Mouse (Mus musculus) embryonic facial prominence, embryonic 13.5 days (tissue): ENCODE measurements around the gene Eif2ak1. TPM values are rescaled to one million over a fixed set of nuclear protein-coding genes. Genes with fewer than 3 reads are reported as not detected.

Source experiments
- ATAC-seq: fragments of 200-750 bp; cut with Nextera tagmentation; 2 replicates; pipeline ENCODE4 v1.8.0; 2017; ENCODE audit warnings: low read depth; ENCODE audit not compliant: insufficient number of reproducible peaks, insufficient read depth, low FRiP score, low TSS enrichment
- H3K27ac ChIP-seq: fragments of 300-500 bp; sonication (generic); 2 replicates; pipeline ENCODE4 v1.5.1; 2015; ENCODE audit warnings: moderate library complexity, mild to moderate bottlenecking, inconsistent platforms
- H3K27me3 ChIP-seq: fragments of 300-500 bp; sonication (generic); 2 replicates; pipeline ENCODE4 v1.6.1; 2015; ENCODE audit warnings: mild to moderate bottlenecking, inconsistent platforms
- H3K36me3 ChIP-seq: fragments of 300-500 bp; sonication (generic); 2 replicates; pipeline ENCODE4 v1.6.1; 2015; ENCODE audit warnings: mild to moderate bottlenecking, inconsistent platforms
- H3K4me1 ChIP-seq: fragments of 300-500 bp; sonication (generic); 2 replicates; pipeline ENCODE4 v1.6.1; 2015; ENCODE audit warnings: inconsistent platforms
- H3K4me2 ChIP-seq: fragments of 300-500 bp; sonication (generic); 2 replicates; pipeline ENCODE4 v1.6.1; 2015; ENCODE audit warnings: moderate library complexity, mild to moderate bottlenecking, inconsistent platforms
- H3K4me3 ChIP-seq: fragments of 300-500 bp; sonication (generic); 2 replicates; pipeline ENCODE4 v1.5.1; 2015; ENCODE audit warnings: mild to moderate bottlenecking, inconsistent platforms
- H3K9ac ChIP-seq: fragments of 300-500 bp; sonication (generic); 2 replicates; pipeline ENCODE4 v1.6.1; 2015; ENCODE audit warnings: mild to moderate bottlenecking, inconsistent platforms
- H3K9me3 ChIP-seq: fragments of 300-500 bp; sonication (generic); 2 replicates; pipeline ENCODE4 v1.6.1; 2016; ENCODE audit warnings: inconsistent platforms
- WGBS: fragments of 180-500 bp; shearing (Covaris S2); methylation state at CpG from one replicate; pipeline ENCODE4 v1.1.7; 2015; ENCODE audit warnings: mixed read lengths; 5-methylcytosine and 5-hydroxymethylcytosine counted together
- polyA plus RNA-seq: library from polyadenylated mRNA; unstranded; fragments of >200 nt; fragmentation: Nextera tagmentation; extraction: Ambion mirVana; gene quantifications from 2 replicates; pipeline ENCODE4 v1.2.1, GENCODE M21; 2015

Eif2ak1 gene
- polyA plus RNA-seq, 1 experiment from 2014 or later = 42.5 TPM

- 84% methylated on average over 6 of the region's 6 CpGs for WGBS
These were observed 114.4 kb downstream of the Eif2ak1 start for GRCm38 (mm10) chr5:143931863-143932580.

DNA sequence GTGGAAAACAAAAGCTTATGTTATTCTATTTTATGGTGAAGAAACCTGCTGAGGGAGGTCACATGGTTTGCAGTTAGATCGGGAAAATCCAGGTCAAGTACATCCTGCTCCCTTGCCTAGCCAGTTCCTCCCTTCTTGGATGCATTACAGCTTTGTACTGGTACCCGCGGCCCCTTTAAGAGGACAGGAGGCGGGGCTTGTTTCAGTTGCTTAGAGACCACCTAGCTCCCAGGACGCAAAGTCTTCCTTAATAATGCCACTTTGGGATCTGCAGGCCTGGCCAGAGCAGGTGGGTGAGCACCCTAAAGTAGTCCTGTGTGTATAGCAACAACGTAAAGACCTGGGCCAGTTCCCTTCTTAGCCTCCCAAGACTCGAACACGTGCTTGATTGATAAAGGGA, 115.2 kb downstream of the Eif2ak1 start, which contains the start of gene Rsph10b:
Gene Rsph10b, plus strand, starts transcription at position 205 of the 400 bp plus-strand sequence.
- Histone ChIP-seq H3K4me3 (no peak within 1 kb of the TSS), H3K9me3 (no peaks in the 10 kb centered on the region), H3K36me3 (peaks cover 40% of the 10 kb centered on the region), H3K27me3 (no peaks in the 10 kb centered on the region), H3K9ac (peak within 1 kb of the TSS; percentile 52; the same call in 1 of the 2 replicates), H3K4me2 (no peak within 1 kb of the TSS), H3K4me1 (peaks cover 7% of the 10 kb centered on the region; the same call in 1 of the 2 replicates), H3K27ac (no peak within 1 kb of the TSS)
- ATAC-seq = no peak
- 16% methylated on average over 8 of the region's 8 CpGs for WGBS

More at GRCm38 (mm10) chr5:143931863-143932580, 114.4 kb downstream of the Eif2ak1 start:
- no peaks in the 10 kb centered on the region for H3K9me3 ChIP-seq
- H3K4me3 ChIP-seq = no peak overlapping the region
- H3K9ac ChIP-seq = no peak overlapping the region
- no peak for ATAC-seq
- H3K36me3 ChIP-seq = peaks cover 43% of the 10 kb centered on the region
- H3K27ac ChIP-seq = no peak overlapping the region
- no peaks in the 10 kb centered on the region for H3K27me3 ChIP-seq
- H3K4me2 ChIP-seq = no peak overlapping the region
- H3K4me1 ChIP-seq = peaks cover 7% of the 10 kb centered on the region; the same call in 1 of the 2 replicates

- H3K27me3 ChIP-seq = no peaks in the 10 kb centered on the region
- H3K9me3 ChIP-seq = no peaks in the 10 kb centered on the region
- no peak overlapping the region for H3K9ac ChIP-seq
- H3K4me3 ChIP-seq = no peak overlapping the region
- H3K4me1 ChIP-seq = peaks cover 7% of the 10 kb centered on the region; the same call in 1 of the 2 replicates
- WGBS = 84% methylated on average over 11 of the region's 11 CpGs
- no peak overlapping the region for H3K27ac ChIP-seq
- no peak for ATAC-seq
- H3K36me3 ChIP-seq = peaks cover 34% of the 10 kb centered on the region
- H3K4me2 ChIP-seq = no peak overlapping the region
These were observed 115.8 kb downstream of the Eif2ak1 start for GRCm38 (mm10) chr5:143933414-143933813.

DNA sequence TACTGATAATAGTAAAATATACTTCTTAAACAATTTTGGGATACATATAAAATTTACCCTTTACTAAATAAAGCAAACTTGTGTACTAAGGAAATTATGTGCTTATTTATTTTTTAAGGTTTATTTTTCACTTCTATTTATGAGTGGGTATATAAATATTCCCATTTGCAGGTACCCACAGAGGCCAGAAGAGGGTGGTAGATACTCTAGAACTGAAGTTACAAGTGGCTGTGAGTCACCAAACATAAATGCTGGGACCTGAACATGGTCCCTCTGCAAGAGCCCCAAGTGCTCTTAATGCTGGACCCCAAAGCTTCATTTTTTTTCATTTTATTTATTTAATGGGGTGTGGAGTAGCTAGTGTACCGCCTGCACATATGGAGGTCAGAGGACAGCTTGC, 116.3 kb downstream of the Eif2ak1 start:
- whole genome bisulfite sequencing = 86% methylated on average over 1 of the region's 1 CpGs
- H3K4me1 ChIP-seq = peaks cover 7% of the 10 kb centered on the region; the same call in 1 of the 2 replicates
- H3K9ac ChIP-seq = no peak overlapping the region
- H3K27ac ChIP-seq = no peak overlapping the region
- ATAC-seq = no peak
- no peaks in the 10 kb centered on the region for H3K9me3 ChIP-seq
- no peaks in the 10 kb centered on the region for H3K27me3 ChIP-seq
- H3K36me3 ChIP-seq = peaks cover 30% of the 10 kb centered on the region
- no peak overlapping the region for H3K4me2 ChIP-seq
- H3K4me3 ChIP-seq = no peak overlapping the region

DNA sequence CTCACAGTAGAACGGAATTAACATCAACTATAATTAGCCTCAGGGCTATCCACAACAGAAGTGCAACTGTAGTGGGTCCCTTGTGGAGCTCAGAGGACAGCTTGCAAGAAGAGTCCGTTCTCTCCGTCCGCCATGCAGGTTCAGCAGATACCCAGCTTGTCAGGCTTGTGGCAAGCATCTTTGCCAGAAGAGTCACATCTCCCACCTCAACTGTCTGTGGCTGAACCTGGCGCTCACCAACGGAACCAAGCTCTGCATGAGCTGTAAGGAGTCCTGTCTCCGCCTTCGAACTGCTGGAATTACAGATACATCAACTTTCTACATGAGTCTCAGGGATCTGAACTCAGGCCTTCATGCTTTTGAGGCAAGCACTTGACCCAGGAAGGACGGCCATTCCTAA, 118.6 kb downstream of the Eif2ak1 start:
- H3K9me3 ChIP-seq = peaks cover 3% of the 10 kb centered on the region; the same call in 1 of the 2 replicates
- no peak overlapping the region for H3K9ac ChIP-seq
- H3K27ac ChIP-seq = no peak overlapping the region
- no peak overlapping the region for H3K4me2 ChIP-seq
- H3K36me3 ChIP-seq = peaks cover 9% of the 10 kb centered on the region
- no peak for ATAC-seq
- no peak overlapping the region for H3K4me3 ChIP-seq
- H3K4me1 ChIP-seq = peaks cover 7% of the 10 kb centered on the region; the same call in 1 of the 2 replicates
- WGBS = 80% methylated on average over 9 of the region's 9 CpGs
- no peaks in the 10 kb centered on the region for H3K27me3 ChIP-seq

GRCm38 (mm10) chr5:143941588-143941987, 124.0 kb downstream of the Eif2ak1 start:
- H3K27me3 ChIP-seq = no peaks in the 10 kb centered on the region
- no peak overlapping the region for H3K9ac ChIP-seq
- 0 out of 2 replicates have a peak overlapping the region, but pooled peaks have one; percentile 5 for H3K4me2 ChIP-seq
- H3K36me3 ChIP-seq = no peaks in the 10 kb centered on the region
- ATAC-seq = 0 out of 2 replicates have a peak, but pooled peaks have one; percentile 10
- 19% methylated on average over 10 of the region's 10 CpGs for WGBS
- peaks cover 3% of the 10 kb centered on the region; the same call in 1 of the 2 replicates for H3K9me3 ChIP-seq
- H3K4me3 ChIP-seq = no peak overlapping the region
- H3K27ac ChIP-seq = no peak overlapping the region
- H3K4me1 ChIP-seq = no peaks in the 10 kb centered on the region

GRCm38 (mm10) chr5:143943231-143944125, 125.9 kb downstream of the Eif2ak1 start:
- H3K4me3 ChIP-seq = no peak overlapping the region
- H3K27me3 ChIP-seq = no peaks in the 10 kb centered on the region
- no peak overlapping the region for H3K4me2 ChIP-seq
- H3K4me1 ChIP-seq = no peaks in the 10 kb centered on the region
- no peak overlapping the region for H3K27ac ChIP-seq
- 85% methylated on average over 14 of the region's 14 CpGs for WGBS
- no peak overlapping the region for H3K9ac ChIP-seq
- H3K9me3 ChIP-seq = peaks cover 3% of the 10 kb centered on the region; the same call in 1 of the 2 replicates
- no peak for ATAC-seq
- no peaks in the 10 kb centered on the region for H3K36me3 ChIP-seq

DNA sequence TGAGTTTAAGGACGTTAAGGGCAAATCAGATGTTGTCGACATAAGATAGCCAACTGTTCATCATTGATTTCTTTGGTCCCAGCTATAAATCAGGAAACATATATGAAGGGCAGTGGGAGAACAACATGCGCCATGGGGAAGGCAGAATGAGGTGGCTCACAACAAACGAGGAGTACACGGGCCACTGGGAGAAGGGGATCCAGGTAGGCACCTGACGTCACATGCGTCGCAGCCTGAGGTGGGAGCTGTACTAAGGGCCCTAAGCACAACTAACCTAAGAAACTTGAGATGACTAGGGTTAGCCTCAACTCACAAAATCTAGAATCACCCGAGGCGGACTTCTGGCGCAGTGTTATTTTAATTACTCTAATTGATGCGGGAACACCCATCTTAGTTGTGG, 130.8 kb downstream of the Eif2ak1 start:
- H3K4me2 ChIP-seq = no peak overlapping the region
- H3K27ac ChIP-seq = no peak overlapping the region
- WGBS = 86% methylated on average over 12 of the region's 12 CpGs
- H3K4me1 ChIP-seq = no peaks in the 10 kb centered on the region
- no peak for ATAC-seq
- no peaks in the 10 kb centered on the region for H3K9me3 ChIP-seq
- no peak overlapping the region for H3K4me3 ChIP-seq
- H3K27me3 ChIP-seq = no peaks in the 10 kb centered on the region
- H3K9ac ChIP-seq = no peak overlapping the region
- no peaks in the 10 kb centered on the region for H3K36me3 ChIP-seq

DNA sequence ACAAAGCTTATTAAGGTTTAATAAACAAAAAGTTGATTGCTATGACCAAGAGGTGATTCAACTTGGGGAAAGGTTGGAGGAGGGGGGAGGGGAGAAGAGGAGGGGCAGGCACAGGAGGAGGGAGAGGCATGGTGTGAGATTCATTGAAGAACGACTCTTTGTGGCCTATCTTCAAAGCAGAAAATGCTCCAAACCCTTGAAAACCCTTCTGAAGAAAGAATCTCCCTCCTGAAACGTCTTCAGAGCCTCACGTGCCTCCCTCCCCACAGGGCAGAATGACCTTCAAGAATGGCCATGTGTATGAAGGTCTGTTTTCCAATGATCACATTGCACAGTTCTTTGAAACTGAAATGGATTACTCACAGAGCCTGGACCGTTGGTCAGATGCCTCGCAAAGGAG, 132.4 kb downstream of the Eif2ak1 start:
- Histone ChIP-seq H3K27me3 (no peaks in the 10 kb centered on the region), H3K36me3 (no peaks in the 10 kb centered on the region), H3K9ac (no peak overlapping the region), H3K4me3 (no peak overlapping the region), H3K4me1 (no peaks in the 10 kb centered on the region), H3K9me3 (no peaks in the 10 kb centered on the region), H3K4me2 (no peak overlapping the region), H3K27ac (no peak overlapping the region)
- ATAC-seq = no peak
- 50% methylated on average over 5 of the region's 5 CpGs for WGBS
